Mouse (Mus musculus) spleen, postnatal 10 days (tissue): ENCODE results near the gene Rxra.

Experiments
- DNase-seq, 2 experiments: peaks; one replicate each; pipeline ENCODE4 v3.0.0; 2021 to 2022; ENCODE audit warnings: low spot score in 2 of 2

The Rxra gene

DNA sequence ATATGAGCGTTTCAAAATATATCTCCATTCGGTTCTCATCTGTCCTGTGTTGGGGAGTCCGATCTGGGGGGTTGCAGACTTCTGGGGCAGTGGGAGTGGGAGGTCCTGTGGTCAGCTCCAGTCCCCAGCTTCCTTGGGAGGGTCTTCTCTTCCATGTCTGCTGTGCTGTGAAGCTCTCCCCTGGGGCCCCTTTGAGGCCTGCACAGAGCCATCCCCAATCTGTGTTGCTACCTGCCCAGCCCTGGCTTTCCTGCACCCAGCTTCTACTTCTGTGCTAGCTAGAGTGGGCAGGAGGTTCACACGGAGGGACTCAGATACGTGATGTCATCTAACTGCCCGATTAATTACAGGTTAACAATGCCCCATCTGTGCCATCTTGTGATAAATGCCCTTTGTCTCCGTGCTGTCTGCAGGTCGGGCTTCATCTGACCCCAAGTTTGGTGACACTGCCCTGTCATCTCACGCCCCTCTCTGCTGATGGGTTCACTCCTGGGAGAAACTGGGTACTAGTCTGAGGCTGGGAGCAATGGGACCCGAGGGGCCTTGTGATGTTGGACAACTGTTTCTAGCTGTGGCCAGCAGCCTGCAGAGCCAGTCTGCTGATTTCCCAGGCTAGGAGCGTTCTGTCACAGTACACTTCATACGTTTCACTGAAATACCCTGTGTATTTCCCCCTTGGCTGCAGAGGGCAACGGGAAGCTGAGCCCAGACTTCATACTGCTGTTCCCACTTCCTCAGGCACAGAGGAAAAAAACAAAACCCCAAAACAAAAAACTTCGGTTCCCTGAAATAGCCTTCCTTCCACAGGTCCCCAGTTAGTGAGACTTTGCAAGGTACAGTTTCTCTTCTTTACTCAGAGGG, 86.9 kb downstream of the Rxra start:
- no peak for DNase-seq

DNA sequence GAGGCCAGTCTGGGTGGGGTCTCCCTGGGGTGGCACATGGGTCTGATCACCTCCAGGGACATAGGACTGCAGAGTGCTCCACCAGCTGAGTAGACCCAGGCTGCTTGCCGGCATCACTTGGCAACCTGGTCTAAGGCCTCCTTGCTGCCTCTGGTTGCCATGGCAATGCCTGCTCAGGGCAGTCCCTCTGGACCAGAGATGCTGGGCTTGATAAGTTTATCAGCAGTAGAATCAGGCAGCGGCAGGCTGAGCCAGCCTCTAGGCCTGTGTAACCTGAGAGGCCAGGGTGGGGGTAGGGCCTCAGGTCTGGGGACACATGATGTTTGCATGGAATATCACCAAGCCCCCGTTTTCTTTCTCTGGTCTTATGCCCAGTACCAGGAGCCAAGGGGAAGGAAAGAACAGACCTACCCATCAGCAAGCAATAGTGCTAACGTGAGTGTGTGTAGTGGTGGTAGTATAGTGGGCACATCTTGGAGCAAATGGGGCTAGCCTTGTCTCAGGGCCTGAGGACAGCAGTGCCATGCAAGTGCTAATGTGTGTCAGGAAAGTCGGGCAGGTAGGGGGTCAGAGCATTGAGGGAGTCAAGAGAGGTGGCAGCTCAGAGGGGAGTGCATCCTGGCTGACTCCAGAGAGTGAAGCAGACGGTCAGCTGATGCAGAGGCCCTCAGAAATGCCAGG, 88.2 kb downstream of the Rxra start:
- DNase-seq = no peak

DNA sequence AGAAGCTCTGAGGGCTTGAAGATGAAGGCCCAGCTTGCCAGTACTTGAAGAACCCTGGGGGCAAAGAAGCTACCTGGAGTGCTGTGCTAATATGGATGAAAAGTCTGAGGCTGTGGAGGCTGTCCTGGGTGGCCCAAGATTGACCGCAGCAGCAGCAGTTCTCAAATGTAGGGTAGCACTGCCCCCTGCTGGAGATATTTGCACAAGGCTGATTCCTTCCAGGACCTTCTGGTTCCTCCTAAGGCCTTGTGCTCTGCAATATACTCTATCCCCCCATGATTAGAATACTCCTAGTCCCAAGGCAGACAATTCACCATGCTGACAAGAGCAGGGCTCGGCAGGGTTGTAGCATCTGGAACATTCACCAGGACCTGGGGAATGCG, 88.7 kb downstream of the Rxra start:
- DNase-seq = peak; percentile 71 to 86

DNA sequence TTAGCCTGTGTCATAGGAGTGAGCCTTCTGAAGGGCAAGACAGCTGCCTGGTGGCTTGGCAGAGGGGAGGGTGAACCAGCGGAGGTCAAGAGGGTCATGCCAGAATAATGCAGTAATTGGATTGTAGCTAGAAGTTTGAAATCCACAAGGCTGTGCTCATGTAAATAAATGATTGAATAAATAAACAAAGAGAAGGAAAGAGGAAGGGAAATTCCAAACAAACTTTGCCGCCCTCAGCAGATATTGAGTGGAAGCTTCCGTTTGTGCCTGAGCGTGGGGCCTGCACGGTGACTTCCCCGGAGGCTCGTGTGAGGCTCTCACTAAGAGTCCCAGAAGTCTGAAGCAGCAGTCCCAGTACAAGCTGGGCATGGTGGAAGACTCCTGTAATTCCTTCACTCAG, 91.5 kb downstream of the Rxra start:
- no peak for DNase-seq

DNA sequence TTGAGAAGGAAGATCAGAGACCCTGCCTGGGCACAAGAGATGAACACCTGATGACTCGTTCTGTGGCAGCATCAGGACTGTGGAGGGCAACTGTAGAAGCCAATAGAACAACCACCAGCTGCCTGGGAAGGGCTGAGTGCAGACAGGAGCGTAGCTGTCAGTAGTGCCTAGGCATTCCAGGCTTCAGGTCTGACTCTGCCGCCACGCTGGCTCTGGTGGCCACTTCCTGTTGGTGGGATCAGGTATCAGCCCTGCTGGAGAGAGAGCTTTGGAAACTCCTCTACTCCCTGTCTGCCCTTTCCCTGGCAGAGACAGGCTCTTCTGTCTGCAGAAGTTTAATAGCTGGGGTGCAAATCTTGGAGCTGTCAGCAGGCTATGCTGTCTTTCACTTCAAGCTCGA, 93.5 kb downstream of the Rxra start:
- DNase-seq = no peak

DNA sequence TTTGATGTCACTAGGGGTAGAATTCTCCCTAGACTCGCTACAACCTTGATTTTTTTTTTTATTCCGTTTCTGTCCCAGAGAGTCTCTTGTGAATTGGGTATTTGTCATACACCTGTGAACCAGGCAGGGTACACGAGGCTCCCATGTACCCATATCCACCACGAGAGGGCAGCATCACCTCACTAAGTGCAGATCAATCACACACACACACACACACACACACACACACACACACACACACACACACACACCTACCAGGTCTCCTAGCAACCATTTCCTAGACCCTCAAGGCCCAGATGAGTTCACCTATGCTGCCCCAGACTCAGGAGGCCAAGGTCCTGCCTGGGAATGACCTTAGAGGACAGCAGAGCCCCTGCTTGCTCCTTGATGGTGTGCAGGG, 94.0 kb downstream of the Rxra start:
- DNase-seq = peak in 1 of 2 experiments; percentile 68

DNA sequence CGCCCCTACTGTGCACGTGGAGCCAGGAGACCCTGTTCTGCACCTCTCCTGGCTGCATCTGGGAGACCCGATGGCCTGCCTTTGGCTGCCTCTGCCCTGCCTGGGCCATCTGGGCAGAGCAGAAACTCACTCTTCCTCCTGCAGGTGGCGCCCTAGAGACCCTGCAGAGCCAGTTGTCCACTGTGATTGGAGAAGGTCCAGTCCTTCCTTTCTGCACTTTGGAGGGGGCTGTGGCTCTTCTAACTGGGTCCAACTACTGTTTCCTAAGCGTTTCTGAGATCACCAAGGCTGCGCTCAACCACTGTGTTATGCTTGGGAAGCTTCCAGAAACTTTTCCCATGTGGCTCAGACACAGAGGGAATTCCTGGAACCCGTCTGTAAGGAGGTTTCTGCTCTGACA, 95.7 kb downstream of the Rxra start:
- DNase-seq = peak; percentile 55 to 79

DNA sequence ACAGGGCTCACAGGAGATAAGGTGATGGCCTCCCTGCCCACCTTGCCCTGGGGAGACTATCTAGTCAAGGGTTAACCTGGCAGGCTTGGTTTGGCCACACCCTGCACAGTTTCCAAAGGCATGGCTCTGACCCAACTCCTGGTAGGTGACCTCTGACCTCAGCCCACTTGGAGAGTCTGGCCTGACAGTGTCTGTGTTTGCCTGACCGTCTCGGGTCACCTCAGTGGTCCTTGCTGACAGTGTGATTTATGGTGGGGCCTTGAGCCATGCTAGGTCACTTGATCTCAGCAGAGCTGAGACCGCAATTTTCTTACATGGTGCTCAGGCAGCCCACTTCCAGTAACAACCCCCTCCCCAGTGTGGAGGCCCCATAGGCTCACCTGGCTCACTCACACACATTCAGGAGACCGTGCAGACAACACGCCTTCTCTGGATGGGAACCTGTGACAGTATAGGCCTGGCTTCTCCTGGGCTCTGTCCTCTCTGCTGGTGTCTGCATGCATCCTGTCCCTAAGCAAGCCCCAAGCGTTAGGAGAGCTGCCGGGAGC, 96.7 kb downstream of the Rxra start:
- no peak for DNase-seq

DNA sequence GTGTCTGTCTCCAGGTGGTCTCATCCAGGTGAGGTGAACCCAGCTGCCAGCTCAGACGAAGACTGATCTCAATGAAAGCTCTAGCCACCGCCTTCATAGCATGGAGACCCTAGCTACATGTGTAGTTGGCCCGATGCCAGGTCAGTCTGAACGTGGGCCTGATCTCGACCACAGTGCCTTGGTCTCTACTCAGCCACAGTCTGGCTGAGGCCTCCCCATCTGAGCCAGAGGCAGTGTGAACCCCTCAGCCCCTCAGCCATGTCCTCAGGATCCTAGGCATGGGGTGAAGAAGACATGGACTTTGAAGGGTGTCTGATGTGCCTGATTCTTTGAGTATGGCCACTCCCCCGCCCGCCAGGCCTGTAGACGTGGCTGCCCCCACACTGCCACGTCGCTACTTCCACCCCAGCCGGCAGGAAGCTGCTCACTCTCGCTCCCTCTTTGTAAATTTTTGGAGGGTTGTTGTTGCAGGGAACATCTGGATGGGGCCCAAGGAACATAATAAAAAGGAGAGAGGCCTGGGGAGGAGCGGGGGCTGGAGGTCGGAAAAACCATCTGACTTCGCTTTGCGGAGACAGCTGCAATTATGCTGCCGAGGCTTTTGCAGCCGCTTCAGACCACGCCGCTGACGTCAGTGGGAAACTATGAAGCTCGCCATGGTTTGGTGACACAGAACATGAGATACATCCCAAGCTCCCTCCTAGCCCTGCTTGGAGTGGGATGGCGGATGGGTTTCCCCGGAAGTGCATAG, 97.9 kb downstream of the Rxra start:
- no peak for DNase-seq

DNA sequence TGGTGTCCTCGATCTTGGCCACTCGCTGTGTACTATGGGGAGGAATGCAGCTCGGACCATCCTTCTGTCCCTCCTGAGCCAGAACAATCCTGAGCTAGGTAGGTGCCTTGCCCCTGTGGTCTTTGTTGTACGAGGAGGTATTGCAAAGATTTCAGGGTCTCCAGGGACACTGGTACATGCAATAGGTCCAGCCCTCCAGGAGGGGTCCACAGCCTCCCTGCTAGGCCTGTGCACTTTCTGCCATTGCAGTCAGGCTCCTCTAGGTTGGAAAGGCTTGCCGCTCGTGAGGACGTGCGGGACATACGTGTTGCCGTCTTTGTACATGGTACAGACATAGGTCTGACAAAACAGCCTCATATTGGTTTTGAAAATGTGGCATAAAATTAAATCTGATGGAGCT, 98.8 kb downstream of the Rxra start:
- no peak for DNase-seq

DNA sequence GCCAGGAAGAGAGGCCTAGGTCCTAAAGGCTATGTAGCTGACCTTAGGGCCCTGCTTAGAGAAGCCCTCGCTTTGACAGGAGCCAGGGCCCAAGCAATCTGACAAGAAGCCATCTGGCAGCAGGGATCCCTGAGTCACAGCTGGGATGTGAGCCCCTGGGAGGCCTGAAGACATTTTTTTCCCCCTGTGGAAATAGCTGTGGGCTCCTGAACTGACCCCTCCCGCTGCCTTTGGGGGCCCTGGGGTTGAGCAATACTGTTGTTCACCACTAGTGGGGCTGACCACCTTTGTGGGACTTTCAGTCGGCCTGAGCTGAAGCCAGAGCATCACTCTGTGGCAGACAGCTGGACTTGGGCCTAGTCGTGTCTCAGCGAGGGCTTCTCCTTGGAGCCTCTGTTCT, 99.4 kb downstream of the Rxra start:
- no peak for DNase-seq

DNA sequence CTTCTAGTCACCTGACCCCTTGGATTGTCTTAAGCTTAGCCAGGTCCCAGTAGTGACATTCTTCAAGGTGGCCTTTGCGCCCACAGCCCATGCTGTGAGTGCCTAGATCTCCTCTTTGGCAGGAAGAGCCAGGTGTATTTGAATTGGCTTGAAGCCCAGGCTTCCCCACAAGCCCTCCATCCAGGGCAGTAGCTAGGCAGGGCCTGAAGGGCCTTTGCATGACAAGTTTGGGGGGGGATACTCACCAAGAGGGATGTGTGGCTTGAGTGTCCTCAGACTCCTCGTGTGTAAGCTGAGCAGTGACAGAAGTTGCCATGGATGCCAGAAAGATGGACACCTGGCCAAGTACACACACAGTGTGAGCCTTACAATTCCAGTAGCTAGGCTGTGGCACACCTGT, 101.5 kb downstream of the Rxra start:
- DNase-seq = no peak

DNA sequence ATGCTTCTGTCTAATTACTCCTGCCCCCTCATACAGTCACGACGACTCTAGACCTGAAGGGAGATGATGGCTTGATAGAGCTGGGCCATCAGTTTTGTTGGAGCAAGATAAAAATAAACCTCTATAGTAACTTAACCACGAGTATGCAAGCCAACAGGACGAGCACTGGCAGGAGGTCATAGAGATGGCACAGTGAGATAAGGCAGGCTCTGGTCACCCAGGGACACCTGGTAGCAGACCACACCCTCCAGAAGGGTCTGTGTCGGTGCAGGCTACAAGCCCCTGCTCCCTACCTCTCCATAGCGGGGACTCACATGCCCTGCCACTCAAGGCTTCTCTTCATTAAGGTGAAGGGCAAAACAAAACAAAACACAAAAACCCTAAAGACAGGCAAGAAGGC, 102.0 kb downstream of the Rxra start:
- no peak for DNase-seq

DNA sequence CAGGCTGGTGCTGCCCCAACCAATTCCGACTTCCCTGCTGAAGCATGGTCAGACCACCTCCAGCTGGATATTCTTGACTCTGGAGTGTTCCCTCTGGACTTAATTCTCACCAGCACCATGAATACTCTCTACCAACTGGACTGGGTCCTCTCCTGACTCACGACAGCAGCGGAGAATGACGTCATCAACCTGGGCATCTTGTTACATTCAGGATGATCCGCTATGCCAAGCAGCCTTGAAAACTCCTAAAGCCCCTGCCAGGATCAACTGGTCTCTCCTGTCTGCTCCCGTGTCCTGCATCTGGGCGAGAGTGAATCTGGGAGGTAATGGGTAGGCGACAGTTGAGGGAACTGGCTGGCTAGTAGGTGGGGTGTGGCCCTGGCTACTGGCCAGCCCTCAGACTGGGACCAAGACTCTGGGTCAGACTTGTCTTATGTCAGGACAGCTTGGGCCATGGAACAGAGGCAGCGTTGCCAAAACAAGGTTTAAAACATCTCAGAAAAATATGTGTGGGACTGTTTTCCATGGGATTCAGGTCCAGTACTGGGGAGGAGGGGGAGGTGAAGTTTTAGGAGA, 103.1 kb downstream of the Rxra start:
- DNase-seq = no peak

DNA sequence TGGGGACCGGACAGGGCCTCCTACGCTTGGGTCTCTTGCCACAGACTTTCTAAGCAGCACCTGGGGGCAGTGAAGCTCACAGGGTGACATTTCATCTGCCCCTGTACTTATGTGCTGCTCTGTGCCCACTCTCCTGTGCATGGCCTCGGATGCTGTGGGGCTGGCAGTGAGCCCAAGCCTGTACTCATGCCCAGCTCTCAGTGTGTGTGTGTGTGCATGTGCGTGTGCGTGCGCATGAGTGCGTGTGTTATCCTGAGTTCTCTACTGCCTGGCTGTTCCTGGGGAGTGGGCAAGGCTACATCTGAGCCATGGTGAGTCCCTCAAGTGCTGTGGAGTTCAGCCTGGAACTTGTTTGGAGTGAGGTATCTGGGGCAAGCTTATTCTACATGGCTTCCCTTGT, 103.9 kb downstream of the Rxra start:
- DNase-seq = no peak

DNA sequence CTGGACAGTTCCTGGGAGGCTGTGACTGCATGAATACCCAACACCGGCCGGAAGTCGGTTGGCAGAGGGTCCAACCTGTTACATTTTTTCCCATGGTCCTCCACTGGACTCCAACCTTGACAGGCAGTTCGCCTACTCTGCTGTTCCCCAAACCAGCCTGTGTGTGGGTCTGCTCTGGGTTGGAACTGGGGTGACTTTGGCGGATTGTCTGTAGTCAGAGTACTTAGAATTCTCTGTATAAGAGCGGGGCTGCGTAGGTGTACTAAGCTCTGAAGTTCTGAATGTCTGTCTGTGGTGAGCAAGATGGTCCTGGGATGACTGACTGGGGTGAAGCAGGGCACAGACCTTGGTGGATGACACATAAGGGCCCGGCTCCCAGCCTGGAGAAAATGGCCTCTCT, 109.1 kb downstream of the Rxra start:
- DNase-seq = no peak

DNA sequence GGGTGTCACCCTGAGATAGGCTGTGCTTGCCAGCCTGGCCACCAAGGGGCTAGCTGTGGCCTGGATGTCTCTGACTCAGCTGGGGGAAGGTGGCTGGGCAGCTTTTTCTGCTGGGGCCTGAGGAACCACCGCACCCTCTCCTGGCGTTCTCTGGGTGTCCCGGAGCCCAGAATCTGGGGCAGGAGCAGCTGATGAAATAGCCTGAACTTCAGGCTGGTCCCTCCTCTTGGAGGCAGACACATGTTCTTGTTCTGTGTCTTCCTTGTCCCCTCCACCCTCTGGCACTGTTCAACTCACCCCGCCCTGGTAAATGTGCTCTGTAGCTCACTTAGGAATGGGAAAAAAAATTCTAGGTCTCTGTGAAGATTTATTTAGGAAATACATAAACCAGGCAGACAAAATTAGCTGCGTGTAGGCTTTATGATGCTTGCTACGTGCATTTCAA, 109.8 kb downstream of the Rxra start:
- DNase-seq = no peak

DNA sequence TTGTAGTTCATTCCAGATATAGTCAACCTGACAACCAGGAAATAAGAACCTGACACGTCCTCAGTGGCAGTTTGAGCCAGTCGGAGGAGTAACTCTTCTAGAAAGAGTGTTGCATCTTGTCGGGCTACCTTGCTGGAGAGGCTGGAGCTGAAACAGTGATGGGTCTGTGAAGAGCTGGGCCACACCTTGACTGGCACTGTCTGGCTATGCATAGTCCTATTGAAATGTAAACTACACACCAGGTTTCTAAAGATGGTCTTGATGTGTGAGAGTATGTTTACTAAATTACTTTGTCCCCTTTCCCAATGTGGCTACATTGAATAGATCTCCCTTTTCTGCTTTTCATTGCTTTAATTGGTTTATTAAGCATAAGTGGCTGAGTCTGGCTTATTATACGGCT, 115.3 kb downstream of the Rxra start:
- no peak for DNase-seq

DNA sequence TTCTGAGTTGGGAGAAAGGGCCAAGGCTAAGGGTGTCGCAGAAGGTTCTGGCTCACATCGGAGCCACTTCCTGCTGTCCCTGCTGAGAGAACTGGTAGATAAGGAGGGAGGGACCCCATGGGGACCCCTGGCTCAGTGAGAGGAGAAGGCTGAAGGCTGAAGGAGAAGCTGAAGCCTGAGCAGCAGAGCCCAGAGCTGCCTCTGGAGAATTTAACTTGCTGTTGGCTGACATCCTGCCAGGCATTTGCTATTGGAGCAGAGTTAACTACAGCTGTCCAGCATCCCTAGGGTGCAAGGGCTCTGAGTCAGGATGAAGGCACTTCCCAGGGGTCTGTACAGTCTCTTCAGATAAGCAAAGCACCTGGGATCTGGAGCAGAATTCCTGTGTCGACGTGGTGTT, 122.8 kb downstream of the Rxra start:
- DNase-seq = no peak

DNA sequence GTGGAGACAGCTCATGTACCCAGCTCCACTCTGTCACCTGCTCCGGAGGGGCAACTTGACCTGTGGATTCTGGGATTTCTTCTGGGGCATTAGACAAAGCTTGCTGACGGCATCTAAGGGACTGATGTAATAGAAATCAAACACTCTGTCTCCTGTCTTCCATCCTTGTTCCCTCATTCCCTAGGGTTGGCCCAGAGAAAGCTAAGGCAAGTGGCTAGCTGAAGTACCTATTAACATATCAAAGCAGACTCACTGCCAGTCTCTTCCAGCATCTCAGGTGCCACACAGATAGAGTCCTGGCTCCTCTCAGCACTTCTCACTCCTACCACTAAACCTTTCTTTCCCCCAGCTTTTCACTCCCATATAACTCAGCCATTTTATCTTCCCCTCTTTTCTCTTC, 124.8 kb downstream of the Rxra start:
- DNase-seq = no peak

DNA sequence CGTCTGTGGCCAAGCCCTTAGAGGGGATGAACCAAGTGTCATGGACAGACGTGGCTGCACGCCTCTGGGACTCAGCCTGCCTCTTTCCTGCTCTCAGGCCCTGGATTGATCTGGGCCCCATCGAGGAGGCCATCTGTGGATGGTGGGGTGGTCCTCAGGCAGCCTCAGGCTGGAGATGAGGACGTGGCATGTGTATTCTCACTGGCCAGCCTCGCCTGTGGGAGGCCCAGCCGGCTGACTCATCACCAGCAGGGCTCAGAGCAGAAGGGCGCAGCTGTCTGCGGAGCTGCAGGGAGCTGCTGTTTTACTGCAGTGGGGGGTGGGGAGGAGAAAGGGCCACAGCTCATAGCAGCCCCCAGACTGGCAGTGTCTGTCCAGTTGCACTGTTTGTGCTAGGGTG, 126.3 kb downstream of the Rxra start:
- no peak for DNase-seq

DNA sequence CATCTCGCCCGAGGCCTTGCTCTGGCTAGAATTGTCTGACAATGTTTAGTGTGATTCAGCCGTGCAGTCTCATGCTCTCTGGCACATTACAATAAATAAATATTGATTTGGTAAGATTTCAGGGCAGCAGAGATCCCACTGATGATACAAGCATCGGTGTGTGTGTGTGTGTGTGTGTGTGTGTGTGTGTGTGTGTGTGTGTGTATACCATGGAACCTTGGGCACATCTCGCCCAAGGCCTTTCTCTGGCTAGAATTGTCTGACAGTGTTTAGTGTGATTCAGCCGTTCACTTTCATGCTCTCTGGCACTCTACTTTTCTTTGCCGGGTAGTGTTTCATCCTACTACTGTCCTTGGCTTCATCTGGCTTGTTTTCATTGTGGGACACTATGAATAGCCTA, 130.5 kb downstream of the Rxra start:
- DNase-seq = no peak
